Mouse (Mus musculus) embryonic fibroblast, embryonic 13.5 days (primary cell): ENCODE data around the gene Krt25.

ENCODE experiments used
- CTCF ChIP-seq: IDR thresholded peaks from 2 replicates; pipeline ENCODE4 v1.5.1; 2011; ENCODE audit warnings: mild to moderate bottlenecking, control low read depth, low read length, moderate library complexity, borderline replicate concordance; ENCODE audit not compliant: insufficient read depth
- POLR2A ChIP-seq: IDR thresholded peaks from 2 replicates; pipeline ENCODE4 v1.6.1; 2011; ENCODE audit warnings: low read depth, mild to moderate bottlenecking, control low read depth, low read length, moderate library complexity

DNA sequence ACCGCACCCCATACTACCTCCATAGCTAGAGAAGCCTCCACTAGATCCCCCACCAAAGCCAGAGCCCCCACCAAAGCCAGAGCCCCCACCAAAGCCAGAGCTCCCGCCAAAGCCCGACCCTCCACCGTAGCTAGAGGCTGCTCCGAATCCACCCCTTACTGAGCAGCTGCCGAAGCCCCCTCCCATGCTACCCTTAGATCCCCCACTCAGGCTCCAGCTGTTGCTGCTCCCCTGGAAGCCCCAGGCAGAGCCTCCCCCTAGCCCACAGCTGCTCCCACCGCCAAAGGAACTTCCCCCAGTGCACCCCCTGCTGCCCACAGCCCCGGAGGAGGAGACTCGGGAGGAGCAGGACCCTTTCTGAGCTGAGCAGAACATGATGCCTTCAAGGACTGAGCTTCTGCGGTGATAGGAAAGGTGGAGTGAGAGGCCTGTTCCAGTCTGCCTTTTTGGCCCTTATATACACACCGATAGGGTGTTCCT lies 37.9 kb downstream of the Krt25 start, which contains the start of gene Krt24:
- TF ChIP-seq CTCF, result no peak
- TF ChIP-seq POLR2A, result no peak
